Mouse (Mus musculus) ES-E14 (cell line): ENCODE measurements at regions not wholly inside any gene's neighbourhood (a gene's known extent, or its start where the extent isn't known, plus 50 kb on each side); places are given as distances from the start of the nearest gene placed in this dataset.

Experiments used
- HCFC1 ChIP-seq: IDR thresholded peaks from 2 replicates; pipeline ENCODE4 v1.6.1; 2012; ENCODE audit warnings: low read length, inconsistent platforms, borderline replicate concordance; ENCODE audit not compliant: insufficient read depth
- ZNF384 ChIP-seq: IDR thresholded peaks from 2 replicates; pipeline ENCODE4 v1.6.1; 2012; ENCODE audit warnings: low read depth, low read length, inconsistent platforms

DNA sequence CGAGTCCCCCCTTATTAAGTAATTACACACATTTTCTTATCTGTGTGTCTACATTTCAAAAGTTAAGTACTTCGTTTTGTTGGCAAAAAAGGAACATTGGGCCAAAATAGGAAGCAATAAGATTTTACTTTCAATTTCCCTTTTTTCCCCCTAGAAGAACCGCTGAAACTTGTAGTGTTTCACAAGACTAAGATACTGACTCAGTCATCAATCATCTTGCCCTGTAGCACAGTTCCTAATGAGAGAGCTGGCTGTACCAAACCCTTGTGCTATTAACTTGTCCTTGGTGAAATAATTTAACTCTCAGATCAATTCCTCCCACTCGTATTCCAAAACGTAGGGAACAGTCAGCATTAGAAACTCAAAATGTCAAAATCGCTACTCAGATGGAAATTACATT is 66.6 kb upstream of the Rap2b start:
- TF ChIP-seq HCFC1: no peak
- no peak for TF ChIP-seq ZNF384
